ENCODE assay signal across 10 mouse cellular contexts in the genomic region with DNA sequence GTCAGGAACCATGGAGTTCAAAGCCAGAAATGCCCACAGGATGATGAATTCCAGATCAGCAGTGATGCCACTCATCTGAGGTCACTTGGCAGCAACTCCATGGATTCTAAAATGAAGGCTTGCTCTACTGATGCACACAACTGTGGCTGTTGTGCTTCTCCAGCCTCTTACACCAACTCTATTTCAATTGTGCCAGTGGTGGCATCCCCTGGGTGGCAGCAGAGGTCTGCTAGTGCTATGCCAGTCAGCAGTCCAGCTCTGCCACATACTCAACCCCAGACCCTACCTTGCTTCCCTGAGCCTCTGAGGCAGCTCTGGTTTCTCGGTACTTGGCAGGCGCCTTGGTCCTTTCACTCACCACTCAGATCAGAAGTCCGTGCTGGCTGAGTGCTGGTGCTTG. TPM values are rescaled to one million over a fixed set of nuclear protein-coding genes. Genes with fewer than 3 reads are reported as not detected.
DNase-seq lines count a peak whose midpoint lies in the region; ATAC-seq lines count a peak whose summit lies in the region.
"Had no signal": no experiment of that assay in that cellular context is flagged by ENCODE, and none has a peak within 500 bp of the region (broad histone marks: within the 10 kb centered on the region; RNA-seq: fewer than 3 reads in every experiment).

No protein-coding gene starts in this region.

- no peak overlapping the region for H3K27ac ChIP-seq in heart, embryonic 14.5 days (replicated peaks in 1 of 2; ENCODE audit: control insufficient read depth in 1 of 2, insufficient read depth in 1 of 2, low read depth in 2 of 2, low read length in 2 of 2)
- H3K27ac ChIP-seq in neural tube, embryonic 14.5 days (ENCODE audit: low read depth, low read length) = no peak overlapping the region
- H3K27ac ChIP-seq in neural tube, embryonic 15.5 days (replicated peaks) = no peak overlapping the region
- H3K27ac ChIP-seq: liver, embryonic 15.5 days; neural tube, embryonic 12.5 days had no signal

- no peak overlapping the region for H3K4me3 ChIP-seq in heart, embryonic 14.5 days (ENCODE audit: control insufficient read depth in 1 of 2, insufficient read depth in 1 of 2, low read depth in 1 of 2, low read length in 2 of 2)
- no peak overlapping the region for H3K4me3 ChIP-seq in neural tube, embryonic 14.5 days (ENCODE audit: low read depth, low read length)
- H3K4me3 ChIP-seq in neural tube, embryonic 15.5 days (replicated peaks) = no peak overlapping the region
- H3K4me3 ChIP-seq: liver, embryonic 15.5 days; neural tube, embryonic 12.5 days had no signal

- 31% methylated on average over 3 of the region's 3 CpGs for WGBS in heart, embryonic 14.5 days
- 77% methylated on average over 3 of the region's 3 CpGs for WGBS in neural tube, embryonic 14.5 days
- WGBS in neural tube, embryonic 15.5 days = 81% methylated on average over 3 of the region's 3 CpGs

- DNase-seq in heart, adult 11 months = no peak
- DNase-seq in gastrocnemius, postnatal 25 days = peak; percentile 13
- DNase-seq in spleen, adult 12 weeks (ENCODE audit: low spot score) = no peak
- no peak for DNase-seq in thymus, adult 18-20 months
- DNase-seq: kidney, postnatal 14 days had no signal

- ATAC-seq in heart, embryonic 14.5 days (ENCODE audit: insufficient number of reproducible peaks, insufficient read depth, low FRiP score, low read depth) = peak; percentile 56; the same call in 1 of the 2 replicates
- peak; percentile 41; the same call in 1 of the 2 replicates for ATAC-seq in neural tube, embryonic 14.5 days (ENCODE audit: low read depth)
- ATAC-seq in neural tube, embryonic 15.5 days (ENCODE audit: low FRiP score) = no peak

- no peaks in the 10 kb centered on the region for H3K36me3 ChIP-seq in heart, embryonic 14.5 days (ENCODE audit: control insufficient read depth, insufficient read depth, low read length)
- H3K36me3 ChIP-seq in neural tube, embryonic 14.5 days (ENCODE audit: control insufficient read depth, insufficient read depth, low read length) = no peaks in the 10 kb centered on the region
- no peaks in the 10 kb centered on the region for H3K36me3 ChIP-seq in neural tube, embryonic 15.5 days
- H3K36me3 ChIP-seq: liver, embryonic 15.5 days; neural tube, embryonic 12.5 days had no signal

- no peak overlapping the region for H3K9ac ChIP-seq in heart, embryonic 14.5 days (ENCODE audit: low read length)
- H3K9ac ChIP-seq in neural tube, embryonic 14.5 days (replicated peaks; ENCODE audit: low read depth, low read length) = no peak overlapping the region
- no peak overlapping the region for H3K9ac ChIP-seq in neural tube, embryonic 15.5 days (replicated peaks)
- H3K9ac ChIP-seq: liver, embryonic 15.5 days; neural tube, embryonic 12.5 days had no signal

- H3K9me3 ChIP-seq in heart, embryonic 14.5 days (ENCODE audit: control insufficient read depth, low read length) = no peaks in the 10 kb centered on the region
- H3K9me3 ChIP-seq in neural tube, embryonic 14.5 days (ENCODE audit: control insufficient read depth, low read length) = no peaks in the 10 kb centered on the region
- H3K9me3 ChIP-seq in neural tube, embryonic 15.5 days (replicated peaks) = no peaks in the 10 kb centered on the region
- H3K9me3 ChIP-seq: liver, embryonic 15.5 days; neural tube, embryonic 12.5 days had no signal

- H3K4me2 ChIP-seq in heart, embryonic 14.5 days (ENCODE audit: low read length) = no peak overlapping the region
- no peak overlapping the region for H3K4me2 ChIP-seq in neural tube, embryonic 14.5 days (ENCODE audit: low read depth, low read length)
- no peak overlapping the region for H3K4me2 ChIP-seq in neural tube, embryonic 15.5 days
- H3K4me2 ChIP-seq: liver, embryonic 15.5 days; neural tube, embryonic 12.5 days had no signal

- no peaks in the 10 kb centered on the region for H3K27me3 ChIP-seq in heart, embryonic 14.5 days (ENCODE audit: control insufficient read depth, insufficient read depth, low read length)
- H3K27me3 ChIP-seq in neural tube, embryonic 14.5 days (ENCODE audit: control insufficient read depth, insufficient read depth, low read length) = no peaks in the 10 kb centered on the region
- 0 out of 2 replicates have a peak, but pooled peaks cover 2% of the 10 kb centered on the region for H3K27me3 ChIP-seq in neural tube, embryonic 15.5 days (replicated peaks)
- H3K27me3 ChIP-seq: liver, embryonic 15.5 days; neural tube, embryonic 12.5 days had no signal

- peaks cover 4% of the 10 kb centered on the region in 2 experiments; a peak in 3 of 4 replicates for H3K4me1 ChIP-seq in heart, embryonic 14.5 days (ENCODE audit: control insufficient read depth in 2 of 2, insufficient read depth in 2 of 2, low read length in 2 of 2)
- H3K4me1 ChIP-seq in neural tube, embryonic 14.5 days (ENCODE audit: control insufficient read depth, insufficient read depth, low read length) = no peaks in the 10 kb centered on the region
- H3K4me1 ChIP-seq in neural tube, embryonic 15.5 days = no peaks in the 10 kb centered on the region
- H3K4me1 ChIP-seq: liver, embryonic 15.5 days; neural tube, embryonic 12.5 days had no signal

RNA-seq across cellular contexts. Expression of gene Pomc, which starts 25.9 kb away (rescaled TPM):
- polyA plus RNA-seq in heart, embryonic 14.5 days (2014; fragmentation: Nextera tagmentation; extraction: Ambion mirVana) = 1.5 and 2.5 TPM in 2 replicates
- 4.5 and 4.8 TPM in 2 replicates for polyA plus RNA-seq in neural tube, embryonic 14.5 days (2014; fragmentation: Nextera tagmentation; extraction: Ambion mirVana)
- 3.0 and 3.7 TPM in 2 replicates for polyA plus RNA-seq in neural tube, embryonic 15.5 days (2015; fragmentation: Nextera tagmentation; extraction: Ambion mirVana)
- under 1 TPM in 1 of 2 experiments, not detected in 1; 0.46 TPM for total RNA-seq in gastrocnemius, postnatal 25 days (2021)
